Mouse (Mus musculus) midbrain, embryonic 12.5 days (tissue): ENCODE measurements at regions not wholly inside any gene's neighbourhood (a gene's known extent, or its start where the extent isn't known, plus 50 kb on each side); places are given as distances from the start of the nearest gene placed in this dataset.
A peak's percentile ranks its signal among the peaks of the same experiment; 100 is the strongest.
"Not testable (repeated sequence)": the region's sequence is repeated elsewhere in the genome, so short reads cannot be mapped to it uniquely, and the experiment has no call there.

Experiments
- ATAC-seq: fragments of 200-750 bp; cut with Nextera tagmentation; 2 replicates; pipeline ENCODE4 v1.8.0; 2017; ENCODE audit warnings: low read depth, moderate TSS enrichment, moderate library complexity; ENCODE audit not compliant: low FRiP score
- H3K27ac ChIP-seq: fragments of 300-500 bp; sonication (generic); replicated peaks from 2 replicates; pipeline ENCODE4 v1.5.1; 2016; ENCODE audit warnings: mild to moderate bottlenecking
- H3K27me3 ChIP-seq: fragments of 300-500 bp; sonication (generic); 2 replicates; pipeline ENCODE4 v1.6.1; 2016; ENCODE audit warnings: mild to moderate bottlenecking
- H3K36me3 ChIP-seq: fragments of 300-500 bp; sonication (generic); 2 replicates; pipeline ENCODE4 v1.6.1; 2016
- H3K4me1 ChIP-seq: fragments of 300-500 bp; sonication (generic); 2 replicates; pipeline ENCODE4 v1.6.1; 2016
- H3K4me2 ChIP-seq: fragments of 300-500 bp; sonication (generic); replicated peaks from 2 replicates; pipeline ENCODE4 v1.6.1; 2016; ENCODE audit warnings: mild to moderate bottlenecking, moderate library complexity
- H3K4me3 ChIP-seq: fragments of 300-500 bp; sonication (generic); 2 replicates; pipeline ENCODE4 v1.5.1; 2016; ENCODE audit warnings: mild to moderate bottlenecking
- H3K9ac ChIP-seq: fragments of 300-500 bp; sonication (generic); replicated peaks from 2 replicates; pipeline ENCODE4 v1.6.1; 2016; ENCODE audit warnings: mild to moderate bottlenecking, moderate library complexity
- H3K9me3 ChIP-seq: fragments of 300-500 bp; sonication (generic); 2 replicates; pipeline ENCODE4 v1.6.1; 2016; ENCODE audit warnings: mild to moderate bottlenecking
- WGBS: fragments of 180-500 bp; shearing (Covaris S2); methylation state at CpG from one replicate; pipeline ENCODE4 v1.1.7; 2016; 5-methylcytosine and 5-hydroxymethylcytosine counted together

- Histone ChIP-seq H3K27ac (no peak overlapping the region), H3K9me3 (no peaks in the 10 kb centered on the region), H3K27me3 (no peaks in the 10 kb centered on the region), H3K36me3 (no peaks in the 10 kb centered on the region), H3K4me1 (no peaks in the 10 kb centered on the region), H3K4me3 (no peak overlapping the region), H3K9ac (no peak overlapping the region), H3K4me2 (no peak overlapping the region)
- ATAC-seq = no peak
- WGBS = 57% methylated on average over 4 of the region's 4 CpGs
These were observed 70.9 kb downstream of the 4930596D02Rik start for GRCm38 (mm10) chr14:35740845-35741244.

GRCm38 (mm10) chr14:35730681-35731080 is 81.1 kb downstream of the 4930596D02Rik start:
- no peak for ATAC-seq
- WGBS = 45% methylated on average over 1 of the region's 1 CpGs
- no peaks in the 10 kb centered on the region for H3K27me3 ChIP-seq
- H3K9ac ChIP-seq = no peak overlapping the region
- H3K4me2 ChIP-seq = no peak overlapping the region
- H3K9me3 ChIP-seq = no peaks in the 10 kb centered on the region
- H3K36me3 ChIP-seq = no peaks in the 10 kb centered on the region
- H3K4me1 ChIP-seq = no peaks in the 10 kb centered on the region
- no peak overlapping the region for H3K27ac ChIP-seq
- no peak overlapping the region for H3K4me3 ChIP-seq

- WGBS = 97% methylated on average over 2 of the region's 2 CpGs
These were observed 126.6 kb downstream of the 4930596D02Rik start for GRCm38 (mm10) chr14:35685211-35685610.

GRCm38 (mm10) chr14:35673090-35673489 is 138.7 kb downstream of the 4930596D02Rik start:
- ATAC-seq = peak; percentile 34; the same call in 1 of the 2 replicates
- 71% methylated on average over 4 of the region's 4 CpGs for WGBS
- Histone ChIP-seq H3K27me3 (no peaks in the 10 kb centered on the region), H3K27ac (no peak overlapping the region), H3K9me3 (no peaks in the 10 kb centered on the region), H3K9ac (no peak overlapping the region), H3K4me2 (no peak overlapping the region), H3K4me3 (no peak overlapping the region), H3K4me1 (no peaks in the 10 kb centered on the region), H3K36me3 (no peaks in the 10 kb centered on the region)

More at GRCm38 (mm10) chr14:35685211-35685610, 126.6 kb downstream of the 4930596D02Rik start:
- Histone ChIP-seq H3K27ac (no peak overlapping the region), H3K9me3 (no peaks in the 10 kb centered on the region), H3K4me3 (no peak overlapping the region), H3K27me3 (no peaks in the 10 kb centered on the region), H3K9ac (no peak overlapping the region), H3K36me3 (no peaks in the 10 kb centered on the region), H3K4me1 (no peaks in the 10 kb centered on the region), H3K4me2 (no peak overlapping the region)
- no peak for ATAC-seq

GRCm38 (mm10) chr14:35650381-35650780 is 161.4 kb downstream of the 4930596D02Rik start:
- Histone ChIP-seq H3K36me3 (no peaks in the 10 kb centered on the region), H3K9ac (no peak overlapping the region), H3K27me3 (no peaks in the 10 kb centered on the region), H3K4me2 (no peak overlapping the region), H3K9me3 (no peaks in the 10 kb centered on the region), H3K4me1 (no peaks in the 10 kb centered on the region), H3K27ac (no peak overlapping the region), H3K4me3 (no peak overlapping the region)
- ATAC-seq = no peak
- WGBS = 90% methylated on average over 3 of the region's 3 CpGs

GRCm38 (mm10) chr14:35649658-35650057 is 162.1 kb downstream of the 4930596D02Rik start:
- not testable (repeated sequence) for H3K4me3 ChIP-seq, H3K27ac ChIP-seq, H3K4me2 ChIP-seq, ATAC-seq, H3K36me3 ChIP-seq, H3K4me1 ChIP-seq, H3K9me3 ChIP-seq, H3K9ac ChIP-seq, H3K27me3 ChIP-seq
- WGBS = 85% methylated on average over 1 of the region's 1 CpGs
